Mouse (Mus musculus) megakaryocyte progenitor cell, adult 5-6 weeks (primary cell): ENCODE data around the gene Akr1c18. TPM values are rescaled to one million over a fixed set of nuclear protein-coding genes. Genes with fewer than 3 reads are reported as not detected.
"Not testable (repeated sequence)": the region's sequence is repeated elsewhere in the genome, so short reads cannot be mapped to it uniquely, and the experiment has no call there.

Experiments used
- ATAC-seq: replicated peaks from 2 replicates; pipeline ENCODE4 v1.8.0; 2016; ENCODE audit warnings: mild to moderate bottlenecking, moderate TSS enrichment, inconsistent platforms; ENCODE audit not compliant: poor library complexity
- total RNA-seq, 2 experiments: library from RNA; stranded (forward) in 1 of 2; stranded (reverse) in 1 of 2; fragments of 157-497, 149-512 nt in 1 of 2; fragments of 200-1000 nt in 1 of 2; gene quantifications; 2 replicates each; pipeline versions ENCODE4 v1.2.3 to v1.2.4; 2015 to 2017

The Akr1c18 gene
- not detected in 2 replicates for total RNA-seq (2015)
- total RNA-seq (2017): 0.33 TPM in 1 of 2 replicates, not detected in the other

- ATAC-seq: no peak
These were observed at the start of gene Akr1c18 for GRCm38 (mm10) chr13:4150518-4150917. Gene Akr1c18 (minus strand): TSS chr13:4150654.

- ATAC-seq: no peak
These were observed 42.1 kb upstream of the Akr1c18 start for GRCm38 (mm10) chr13:4192511-4192910.

GRCm38 (mm10) chr13:4190904-4191303 lies 40.5 kb upstream of the Akr1c18 start, which contains the start of gene Akr1c13:
Gene Akr1c13 (plus strand): TSS chr13:4191150.
- ATAC-seq: peak; percentile 98

- ATAC-seq: no peak
These were observed 37.7 kb upstream of the Akr1c18 start for GRCm38 (mm10) chr13:4188174-4188573.

DNA sequence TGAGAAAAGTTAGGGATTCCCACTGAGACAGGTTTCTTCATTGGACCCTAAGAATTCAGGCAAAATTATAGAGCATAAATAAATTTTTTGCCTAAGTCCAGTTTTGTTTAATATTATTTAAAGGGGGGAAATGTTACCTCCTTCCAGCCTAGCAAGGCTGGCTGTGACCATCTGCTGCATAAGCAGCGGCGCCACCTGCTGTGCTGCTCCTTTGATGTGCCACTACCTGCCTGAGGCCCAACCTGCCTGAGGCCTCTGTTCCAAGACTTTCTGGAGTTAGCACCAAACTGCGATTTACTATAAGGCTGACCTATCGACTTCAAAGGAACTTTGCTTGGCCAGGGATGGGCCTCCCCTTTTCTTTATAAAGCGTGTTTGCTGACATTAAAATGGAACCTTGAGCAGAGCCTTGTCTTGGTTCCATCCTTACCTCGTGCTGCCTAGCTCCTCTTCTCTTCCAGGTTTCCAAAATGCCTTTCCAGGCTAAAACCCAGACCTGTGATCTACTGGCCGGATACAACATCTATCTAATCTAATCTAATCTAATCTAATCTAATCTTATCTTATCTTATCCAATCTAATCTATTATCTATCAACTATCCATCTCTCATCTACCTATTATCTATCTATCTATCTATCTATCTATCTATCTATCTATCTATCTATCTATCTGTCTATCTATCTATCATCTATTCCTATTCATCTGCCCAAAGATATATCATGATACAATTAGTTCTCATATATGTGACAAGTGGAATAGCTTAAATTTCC lies 36.4 kb upstream of the Akr1c18 start:
- ATAC-seq: not testable (repeated sequence)

DNA sequence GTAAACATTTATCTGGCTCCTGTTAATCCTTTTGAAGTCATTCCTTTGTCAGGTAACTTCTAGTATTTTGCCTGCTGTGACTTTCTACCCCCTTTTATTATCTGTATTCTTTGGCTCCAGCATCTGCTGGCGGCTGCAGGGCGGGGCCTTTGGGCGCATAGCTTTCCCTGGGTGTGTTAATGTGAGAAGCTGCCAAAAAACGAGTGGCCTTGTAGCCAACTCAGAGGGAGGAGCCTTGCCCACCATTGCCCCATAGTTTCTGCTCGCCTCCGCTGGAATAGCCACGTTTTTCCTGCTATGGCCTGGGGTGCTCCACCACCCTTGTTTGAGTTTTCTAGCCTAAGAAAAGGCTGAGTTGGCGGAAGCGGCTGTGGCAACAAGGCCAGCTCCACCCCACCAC lies 32.7 kb upstream of the Akr1c18 start:
- no peak for ATAC-seq

DNA sequence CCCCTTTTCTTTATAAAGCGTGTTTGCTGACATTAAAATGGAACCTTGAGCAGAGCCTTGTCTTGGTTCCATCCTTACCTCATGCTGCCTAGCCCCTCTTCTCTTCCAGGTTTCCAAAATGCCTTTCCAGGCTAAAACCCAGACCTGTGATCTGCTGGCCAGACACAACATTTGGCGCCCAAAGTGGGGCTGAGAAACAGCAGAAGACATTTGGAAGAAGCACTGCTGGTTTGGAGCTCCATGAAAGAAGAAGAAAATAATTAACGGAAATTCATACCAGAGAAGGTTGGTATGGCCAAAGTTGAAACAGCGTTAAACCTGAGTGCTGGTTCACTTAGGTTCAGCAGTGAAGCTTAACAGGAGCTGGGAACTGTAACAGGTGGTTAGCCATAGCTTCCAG lies 30.9 kb upstream of the Akr1c18 start:
- not testable (repeated sequence) for ATAC-seq

GRCm38 (mm10) chr13:4172978-4173377 lies 22.5 kb upstream of the Akr1c18 start:
- no peak for ATAC-seq

DNA sequence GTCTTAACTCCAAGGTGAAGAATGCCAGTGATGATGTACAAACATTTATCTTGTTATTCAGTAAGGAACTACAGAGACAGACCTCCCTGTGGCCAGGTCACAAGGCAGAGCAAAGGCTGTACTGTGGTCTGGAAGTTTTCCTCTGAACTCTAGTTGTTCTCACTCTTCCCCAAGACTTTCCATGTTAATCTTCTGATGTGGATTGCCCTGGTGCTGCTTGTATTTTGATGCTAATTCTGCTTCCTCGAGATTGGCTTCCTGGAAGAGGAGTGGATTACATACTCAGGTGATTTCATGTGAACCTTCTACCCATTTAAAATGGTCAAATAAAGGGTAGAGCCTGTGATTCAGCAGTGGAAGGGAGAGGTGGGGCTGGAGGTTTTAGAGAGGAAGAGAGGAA lies 17.6 kb upstream of the Akr1c18 start:
- no peak for ATAC-seq

DNA sequence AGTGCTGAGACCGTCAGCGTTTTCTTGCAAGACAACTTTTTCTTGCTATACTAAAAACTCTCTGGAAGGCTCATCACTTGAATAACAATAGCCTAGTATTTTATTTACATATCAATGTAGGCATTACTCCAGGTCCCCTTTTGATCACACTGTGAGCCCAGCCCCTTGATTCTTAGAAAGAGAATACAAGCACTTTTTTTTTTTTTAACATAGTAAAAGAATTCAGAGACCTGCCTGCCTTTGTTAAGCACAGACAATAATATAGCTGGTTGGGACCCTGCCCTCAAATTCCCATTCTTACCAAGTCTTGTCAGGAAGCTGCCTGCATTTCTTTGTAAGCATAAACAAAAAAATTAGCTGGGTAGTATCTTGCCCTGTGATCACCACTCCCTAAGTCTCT lies 4.8 kb upstream of the Akr1c18 start:
- no peak for ATAC-seq

DNA sequence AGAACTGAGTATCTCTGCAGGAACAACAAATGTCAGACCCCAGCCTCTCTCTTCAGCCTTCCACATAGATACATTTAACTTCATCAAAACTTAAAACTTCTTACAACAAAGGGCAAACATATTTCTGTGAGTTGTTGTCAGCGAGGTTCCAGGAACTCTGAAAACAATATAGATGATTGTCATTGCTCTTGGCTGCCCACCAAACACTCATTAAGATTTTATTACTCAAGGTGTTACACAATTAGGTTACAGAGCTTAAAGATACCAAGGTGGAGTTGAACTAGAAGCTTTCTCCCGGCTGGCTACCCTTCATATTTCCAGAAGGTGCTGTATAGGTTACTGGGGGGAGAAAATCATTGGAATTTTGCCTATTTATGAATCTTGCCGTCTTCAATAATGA lies 3.1 kb upstream of the Akr1c18 start:
- ATAC-seq: no peak

GRCm38 (mm10) chr13:4152908-4153307 lies 2.5 kb upstream of the Akr1c18 start:
- peak; percentile 94 for ATAC-seq

DNA sequence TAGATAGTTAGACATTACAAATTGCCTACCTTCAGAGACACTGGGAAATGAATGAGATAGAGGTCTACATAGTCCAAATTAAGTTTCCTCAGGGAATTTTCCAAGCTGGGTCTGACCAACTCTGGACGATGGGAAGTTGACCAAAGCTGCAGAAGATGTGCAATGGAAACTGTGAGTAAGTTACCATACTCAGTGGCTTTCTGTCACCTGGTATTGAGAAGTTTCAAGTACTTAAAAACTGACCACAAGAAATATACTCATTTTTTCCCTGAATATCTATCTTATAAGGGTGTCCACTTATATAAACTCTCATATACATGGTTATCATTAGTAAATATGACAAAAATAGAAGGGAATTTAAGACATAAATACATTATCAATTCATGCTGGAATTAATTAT lies 6.2 kb downstream of the Akr1c18 start:
- no peak for ATAC-seq

GRCm38 (mm10) chr13:4133070-4133469 lies 17.4 kb downstream of the Akr1c18 start:
- peak; percentile 83 for ATAC-seq

- ATAC-seq: no peak
These were observed 18.7 kb downstream of the Akr1c18 start for GRCm38 (mm10) chr13:4131721-4132120.

GRCm38 (mm10) chr13:4131317-4131716 lies 19.1 kb downstream of the Akr1c18 start:
- no peak for ATAC-seq

GRCm38 (mm10) chr13:4129100-4129499 lies 21.4 kb downstream of the Akr1c18 start:
- ATAC-seq: peak; percentile 93

DNA sequence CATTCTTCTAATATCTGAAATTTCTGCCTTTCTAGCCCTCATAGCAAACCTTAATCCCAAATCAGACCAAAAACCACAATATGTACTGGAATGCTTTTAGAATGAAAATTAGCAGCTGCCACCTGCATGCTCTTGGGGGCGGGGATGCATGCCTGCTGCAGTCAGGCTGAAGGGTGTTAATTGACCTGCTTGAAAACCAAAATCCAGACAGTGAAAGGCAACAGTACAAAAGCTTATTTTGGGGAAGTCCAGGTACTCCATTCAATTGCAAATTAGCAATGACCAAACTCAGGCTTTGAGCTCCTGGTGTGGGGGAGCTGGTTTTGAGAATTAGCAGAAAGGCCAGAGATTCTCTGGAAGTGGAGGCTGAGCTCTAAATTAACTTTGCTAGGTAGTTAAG lies 24.6 kb downstream of the Akr1c18 start:
- ATAC-seq: not testable (repeated sequence)

GRCm38 (mm10) chr13:4124471-4124870 lies 26.0 kb downstream of the Akr1c18 start:
- not testable (repeated sequence) for ATAC-seq

GRCm38 (mm10) chr13:4123146-4123545 lies 27.3 kb downstream of the Akr1c18 start:
- no peak for ATAC-seq

- no peak for ATAC-seq
These were observed 31.1 kb downstream of the Akr1c18 start for GRCm38 (mm10) chr13:4119181-4119904.
